Mouse (Mus musculus) cerebellum, adult 2 months (tissue): ENCODE data around the gene Foxi3.

Experiments
- CTCF ChIP-seq: fragments of 200-500 bp; IDR thresholded peaks from 2 replicates; pipeline ENCODE4 v1.5.1; 2011; ENCODE audit warnings: low read depth, mild to moderate bottlenecking, control low read depth, low read length, moderate library complexity, borderline replicate concordance; ENCODE audit not compliant: insufficient read depth
- POLR2A ChIP-seq: fragments of 200-500 bp; IDR thresholded peaks from 2 replicates; pipeline ENCODE4 v1.6.1; 2011; ENCODE audit warnings: low read length, control low read depth, borderline replicate concordance; ENCODE audit not compliant: insufficient read depth

GRCm38 (mm10) chr6:70911668-70912395 lies 44.5 kb upstream of the Foxi3 start:
- TF ChIP-seq CTCF (no peak), POLR2A (no peak)
